Mouse (Mus musculus) hindbrain, embryonic 10.5 days (tissue): ENCODE data around the gene Ctdspl. TPM values are rescaled to one million over a fixed set of nuclear protein-coding genes. Genes with fewer than 3 reads are reported as not detected.

Experiments used
- DNase-seq: peaks from one replicate; pipeline ENCODE4 v3.0.0-alpha.2; 2017; ENCODE audit warnings: low spot score
- H3K27ac ChIP-seq: fragments of 300-500 bp; sonication (generic); 2 replicates; pipeline ENCODE4 v1.5.1; 2016; ENCODE audit warnings: mild to moderate bottlenecking, moderate library complexity
- H3K27me3 ChIP-seq: fragments of 300-500 bp; sonication (generic); 2 replicates; pipeline ENCODE4 v1.6.1; 2016; ENCODE audit warnings: mild to moderate bottlenecking; ENCODE audit not compliant: poor library complexity, insufficient read depth, severe bottlenecking
- H3K36me3 ChIP-seq: fragments of 300-500 bp; sonication (generic); 2 replicates; pipeline ENCODE4 v1.6.1; 2016; ENCODE audit warnings: mild to moderate bottlenecking, moderate library complexity
- H3K4me1 ChIP-seq: fragments of 300-500 bp; sonication (generic); replicated peaks from 2 replicates; pipeline ENCODE4 v1.6.1; 2016; ENCODE audit warnings: mild to moderate bottlenecking
- H3K4me3 ChIP-seq: fragments of 300-500 bp; sonication (generic); 2 replicates; pipeline ENCODE4 v1.5.1; 2016; ENCODE audit warnings: mild to moderate bottlenecking, moderate library complexity
- H3K9me3 ChIP-seq: fragments of 300-500 bp; sonication (generic); 2 replicates; pipeline ENCODE4 v1.6.1; 2016; ENCODE audit warnings: mild to moderate bottlenecking, moderate library complexity
- WGBS: fragments of 180-500 bp; shearing (Covaris S2); methylation state at CpG from one replicate; pipeline ENCODE4 v1.1.7; 2016; 5-methylcytosine and 5-hydroxymethylcytosine counted together
- polyA plus RNA-seq: library from polyadenylated mRNA; unstranded; fragments of >200 nt; fragmentation: Nextera tagmentation; extraction: Ambion mirVana; gene quantifications from 2 replicates; pipeline ENCODE4 v1.2.1, GENCODE M21; 2016

Gene Ctdspl
- polyA plus RNA-seq, 1 experiment from 2014 or later = 6.8 TPM

DNA sequence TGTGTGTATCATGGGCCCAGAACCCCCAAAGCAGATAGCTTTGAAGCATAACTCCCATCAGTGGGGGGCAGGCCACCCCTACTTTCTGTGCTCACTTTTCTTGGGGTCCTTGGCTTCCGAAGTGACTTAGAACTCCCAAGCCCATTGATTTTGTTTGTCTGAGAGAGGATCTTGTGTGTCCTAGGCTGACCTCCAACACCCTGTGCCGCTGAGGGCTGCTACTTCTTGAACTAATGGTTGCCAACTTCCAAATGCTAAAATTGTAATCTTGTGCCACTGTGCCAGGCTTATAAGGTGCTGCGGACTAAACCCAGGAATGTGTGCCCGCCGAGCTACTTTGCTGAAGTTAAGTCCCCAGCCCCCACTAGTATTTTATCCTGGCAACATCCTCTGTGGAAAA is 164.2 kb downstream of the Ctdspl start:
- no peak overlapping the region for H3K4me3 ChIP-seq
- 92% methylated on average over 5 of the region's 5 CpGs for WGBS
- H3K27me3 ChIP-seq = peaks cover 65% of the 10 kb centered on the region
- H3K27ac ChIP-seq = no peak overlapping the region
- no peaks in the 10 kb centered on the region for H3K9me3 ChIP-seq
- no peak for DNase-seq
- peaks cover 91% of the 10 kb centered on the region for H3K4me1 ChIP-seq
- no peaks in the 10 kb centered on the region for H3K36me3 ChIP-seq

DNA sequence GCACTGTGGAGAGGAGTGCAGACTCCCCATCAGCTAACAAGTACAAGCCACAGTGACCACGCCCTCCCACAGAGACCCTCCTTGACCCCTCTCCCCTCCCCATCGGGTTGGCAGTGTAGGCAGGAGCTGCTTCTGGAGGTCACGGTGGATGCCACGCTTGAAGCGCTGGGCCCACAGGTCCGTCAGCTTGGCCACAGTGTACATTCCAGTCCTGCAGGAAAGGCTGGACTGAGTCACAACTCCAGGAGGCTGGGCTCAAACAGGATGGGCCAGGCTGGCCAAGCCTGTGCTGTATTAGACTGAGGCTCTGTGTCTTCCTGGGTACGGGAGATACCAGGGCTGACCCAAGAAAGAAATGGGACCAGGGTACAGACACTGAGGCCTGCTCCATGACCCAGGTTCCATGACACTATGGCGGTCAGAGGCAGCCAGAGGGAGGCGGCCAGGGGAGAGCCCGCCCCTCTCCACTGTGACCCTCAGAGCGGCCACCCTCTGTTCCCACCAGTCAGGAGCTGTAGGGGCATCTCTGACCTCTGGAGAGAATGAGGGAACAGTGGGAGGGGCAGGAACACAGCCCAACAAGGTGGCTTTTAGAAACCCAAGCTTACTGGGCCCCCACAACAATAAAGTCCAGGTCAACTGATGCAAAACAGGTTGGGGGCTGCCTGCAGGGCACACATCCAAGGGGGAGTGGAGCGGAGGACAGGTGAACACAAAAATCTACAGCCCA is 165.5 kb downstream of the Ctdspl start:
- 55% methylated on average over 12 of the region's 12 CpGs for WGBS
- peaks cover 78% of the 10 kb centered on the region for H3K27me3 ChIP-seq
- no peaks in the 10 kb centered on the region for H3K9me3 ChIP-seq
- H3K4me3 ChIP-seq = peak overlapping the region; percentile 66
- H3K4me1 ChIP-seq = peaks cover 88% of the 10 kb centered on the region
- peak overlapping the region; percentile 82; the same call in 1 of the 2 replicates for H3K27ac ChIP-seq
- H3K36me3 ChIP-seq = no peaks in the 10 kb centered on the region
- no peak for DNase-seq

DNA sequence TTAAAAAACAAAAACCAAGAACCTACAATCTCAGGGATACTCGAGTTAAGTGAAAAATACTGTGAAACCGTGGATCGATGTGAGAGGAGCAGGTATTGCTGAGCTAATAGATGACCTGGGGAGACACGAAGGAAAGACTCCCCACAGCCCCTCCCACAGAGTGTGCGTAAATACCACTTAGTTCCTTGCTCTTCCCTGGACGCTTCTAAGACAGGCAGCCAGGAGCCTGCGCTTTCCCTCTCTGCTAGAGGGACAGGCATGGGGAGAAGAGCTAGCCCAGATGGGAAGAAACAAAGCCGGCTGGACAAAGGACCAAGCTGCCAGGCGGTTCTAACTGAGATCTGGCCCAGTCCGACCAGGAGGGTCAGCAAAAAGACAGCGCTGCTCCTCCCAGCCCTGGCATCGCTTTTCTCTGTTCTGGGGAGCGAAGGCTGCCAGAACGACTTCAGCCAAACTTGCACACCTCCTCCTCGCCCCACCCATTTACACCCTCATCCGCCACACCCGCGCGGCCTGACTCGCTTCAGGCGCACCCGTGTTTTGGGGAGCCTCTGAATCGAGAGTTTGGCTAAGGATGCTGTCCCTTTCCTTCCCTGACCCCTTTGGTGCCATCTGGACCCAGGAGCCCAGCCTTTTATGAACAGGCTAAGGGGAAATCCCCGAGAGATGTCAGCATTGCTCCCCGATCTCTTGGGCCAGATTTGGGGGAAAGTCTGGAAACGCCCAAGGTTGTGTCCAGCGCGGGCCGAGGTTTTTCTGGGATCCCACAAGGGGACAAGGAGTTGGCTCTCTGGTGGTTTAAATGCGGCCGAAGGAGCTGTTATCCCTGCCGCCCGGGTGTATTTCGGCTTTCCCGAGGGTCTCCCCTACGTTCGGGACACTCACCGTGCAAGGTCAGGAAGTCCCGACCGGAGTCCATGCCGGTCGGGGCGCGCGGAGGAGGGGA is 166.5 kb downstream of the Ctdspl start:
- H3K27me3 ChIP-seq = peaks cover 72% of the 10 kb centered on the region
- H3K4me3 ChIP-seq = peak overlapping the region; percentile 66
- peak; percentile 52 for DNase-seq
- H3K27ac ChIP-seq = peak overlapping the region; percentile 82
- no peaks in the 10 kb centered on the region for H3K9me3 ChIP-seq
- no peaks in the 10 kb centered on the region for H3K36me3 ChIP-seq
- peaks cover 84% of the 10 kb centered on the region for H3K4me1 ChIP-seq
- WGBS = 3% methylated on average over 45 of the region's 45 CpGs

Other genes with a start within 250 kb of the Ctdspl start
- gene Vill, start 126.3 kb downstream of the Ctdspl start, polyA plus RNA-seq = 15.8 and 16.1 TPM in 2 replicates
- gene Plcd1, start 167.0 kb downstream of the Ctdspl start, polyA plus RNA-seq = 30.8 and 31.8 TPM in 2 replicates
- 1.6 and 1.8 TPM in 2 replicates for gene Dlec1, start 176.0 kb downstream of the Ctdspl start, polyA plus RNA-seq
- gene Acaa1b, start 230.6 kb downstream of the Ctdspl start, polyA plus RNA-seq = 1.3 and 1.5 TPM in 2 replicates
- not detected in 2 replicates for gene Gm47289, start 232.7 kb downstream of the Ctdspl start, polyA plus RNA-seq